Mouse (Mus musculus) thymus, adult 2 months (tissue): ENCODE results near the gene Parp16.

ENCODE experiments used
- CTCF ChIP-seq: fragments of 200-500 bp; IDR thresholded peaks from 2 replicates; pipeline ENCODE4 v1.5.1; 2012; ENCODE audit warnings: mild to moderate bottlenecking, control low read depth, low read length, moderate library complexity, borderline replicate concordance; ENCODE audit not compliant: control insufficient read depth, poor library complexity, insufficient read depth; ENCODE audit errors: extremely low read depth
- POLR2A ChIP-seq: fragments of 200-500 bp; IDR thresholded peaks from 2 replicates; pipeline ENCODE4 v1.6.1; 2012; ENCODE audit warnings: mild to moderate bottlenecking, low read length, control low read depth, moderate library complexity; ENCODE audit not compliant: control insufficient read depth, poor library complexity, insufficient read depth; ENCODE audit errors: extremely low read depth

- TF ChIP-seq CTCF, result no peak
- TF ChIP-seq POLR2A, result no peak
Measured at GRCm38 (mm10) chr9:65177912-65178311, 17.2 kb upstream of the Parp16 start.
